Mouse (Mus musculus): Measurements from ENCODE around the gene Tmem56. TPM values are rescaled to one million over a fixed set of nuclear protein-coding genes. Genes with fewer than 3 reads are reported as not detected.

The Tmem56 gene
- polyA plus RNA-seq, 1 experiment from 2014 or later, result 1.3 TPM

DNA sequence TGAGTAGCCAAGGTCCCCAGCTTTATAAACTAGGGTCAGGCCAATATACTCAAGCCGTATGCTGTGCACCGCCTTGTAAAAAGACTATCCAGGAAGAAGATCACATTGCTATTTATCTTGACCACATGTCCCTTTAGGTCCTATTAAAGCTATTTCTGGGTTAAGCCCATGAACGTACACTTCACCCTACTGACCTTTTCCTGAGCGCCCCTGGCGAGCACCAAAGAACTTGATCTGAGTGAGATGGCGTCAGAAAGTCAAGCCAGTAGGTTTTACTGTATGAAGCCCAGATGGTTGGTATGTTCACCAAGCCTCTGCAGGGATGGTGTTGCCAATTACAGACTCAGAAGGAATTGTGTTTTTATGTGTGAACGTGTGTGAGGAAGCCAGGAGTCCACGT is 26.8 kb downstream of the Tmem56 start:
- Histone ChIP-seq H3K9ac (no peak overlapping the region), H3K27me3 (peaks cover 29% of the 10 kb centered on the region), H3K4me3 (no peak overlapping the region), H3K9me3 (no peaks in the 10 kb centered on the region), H3K4me1 (replicated peaks) (peaks cover 3% of the 10 kb centered on the region), H3K4me2 (no peak overlapping the region), H3K27ac (no peak overlapping the region), H3K36me3 (no peaks in the 10 kb centered on the region)
- no peak for ATAC-seq (ENCODE audit: low FRiP score)
- 88% methylated on average over 8 of the region's 8 CpGs for WGBS

DNA sequence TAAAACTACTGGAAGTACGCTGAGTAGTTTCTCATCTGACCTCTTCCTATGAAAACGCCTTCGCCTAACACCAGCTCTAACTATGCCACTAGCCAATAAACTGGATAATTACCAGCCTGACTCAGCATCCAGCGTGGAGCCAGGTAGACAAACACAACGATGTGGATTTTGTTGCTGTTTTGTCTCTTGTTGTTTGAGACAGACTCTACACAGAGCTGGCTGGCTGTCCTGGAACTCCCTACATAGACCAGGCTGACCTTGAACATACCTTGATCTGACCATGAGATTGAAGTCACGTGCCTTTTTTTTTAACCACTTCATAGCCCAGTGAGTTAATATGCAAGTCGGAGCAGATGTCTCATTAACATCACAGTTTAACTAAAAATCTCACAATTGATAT is 27.4 kb downstream of the Tmem56 start:
- Histone ChIP-seq H3K27ac (no peak overlapping the region), H3K9me3 (no peaks in the 10 kb centered on the region), H3K27me3 (peaks cover 22% of the 10 kb centered on the region), H3K4me2 (no peak overlapping the region), H3K4me3 (no peak overlapping the region), H3K4me1 (replicated peaks) (peaks cover 9% of the 10 kb centered on the region), H3K9ac (no peak overlapping the region), H3K36me3 (no peaks in the 10 kb centered on the region)
- no peak for ATAC-seq (ENCODE audit: low FRiP score)
- 92% methylated on average over 7 of the region's 7 CpGs for WGBS

DNA sequence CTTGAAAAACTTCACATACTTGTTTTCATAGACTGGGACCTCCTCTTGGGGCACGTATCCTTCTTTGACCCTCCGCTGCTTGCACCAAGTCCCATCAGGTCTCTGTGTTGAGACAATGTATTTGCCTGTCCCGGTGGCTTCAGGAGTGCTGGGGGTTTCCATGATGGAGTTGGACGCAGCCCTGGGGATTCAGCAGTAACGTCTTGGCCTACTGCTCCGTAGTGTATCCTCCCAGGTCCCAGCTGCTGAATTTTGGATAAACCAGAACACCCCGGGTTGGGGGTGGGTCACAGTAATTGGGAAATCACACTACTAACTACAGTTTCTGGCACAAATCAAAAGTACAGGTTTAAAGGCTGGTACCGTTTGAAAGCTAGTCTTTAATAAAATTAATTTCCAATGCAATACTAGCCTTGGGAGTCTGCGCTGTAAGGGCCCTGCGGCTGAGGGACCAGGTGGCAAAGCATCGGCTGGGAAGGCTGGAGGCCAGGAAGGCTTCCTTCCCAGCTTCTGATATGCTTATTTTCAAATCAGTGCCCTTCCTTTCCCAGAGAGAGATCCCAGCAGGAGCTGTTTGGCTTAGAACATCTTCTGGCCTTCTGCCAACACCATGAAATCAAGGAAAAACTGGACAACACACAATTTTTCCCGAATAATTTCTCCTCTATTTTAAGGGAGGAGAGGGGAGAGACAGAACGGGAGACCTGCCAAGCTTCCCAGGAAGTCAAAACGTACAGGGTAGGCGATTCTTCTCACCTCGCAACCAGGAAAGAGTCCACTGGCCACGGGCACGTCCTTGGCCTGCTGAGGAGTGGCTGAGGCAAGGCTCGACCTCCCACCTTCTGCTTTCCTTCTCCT is 32.1 kb downstream of the Tmem56 start:
- Histone ChIP-seq H3K36me3 (no peaks in the 10 kb centered on the region), H3K4me2 (no peak overlapping the region), H3K4me1 (replicated peaks) (peaks cover 14% of the 10 kb centered on the region), H3K27ac (no peak overlapping the region), H3K4me3 (no peak overlapping the region), H3K9me3 (no peaks in the 10 kb centered on the region), H3K27me3 (no peaks in the 10 kb centered on the region), H3K9ac (no peak overlapping the region)
- 0 out of 2 replicates have a peak, but pooled peaks have one; percentile 28 for ATAC-seq (ENCODE audit: low FRiP score)
- WGBS, result 65% methylated on average over 19 of the region's 19 CpGs

DNA sequence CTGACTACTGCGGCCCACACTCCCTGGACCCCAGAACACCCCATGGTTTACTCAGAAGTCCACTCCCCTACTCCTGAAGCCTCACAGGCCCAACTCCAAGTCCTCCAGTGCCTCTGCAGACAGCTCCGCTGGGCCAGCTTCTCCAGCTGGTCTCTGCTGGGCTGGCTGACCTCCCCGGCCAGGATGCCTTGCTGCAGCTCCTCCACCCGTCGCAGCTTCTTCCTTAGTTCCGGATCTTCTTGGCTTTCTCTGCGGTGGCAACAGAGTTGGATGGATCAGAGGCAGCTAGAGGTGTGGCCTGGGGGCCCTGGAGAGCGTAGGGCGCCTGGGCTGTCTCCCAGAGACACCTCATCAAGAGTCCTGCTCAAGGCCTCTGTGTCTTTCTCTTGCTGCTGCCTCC is 32.9 kb downstream of the Tmem56 start:
- WGBS, result 91% methylated on average over 9 of the region's 9 CpGs
- H3K36me3 ChIP-seq, result no peaks in the 10 kb centered on the region
- H3K9me3 ChIP-seq, result no peaks in the 10 kb centered on the region
- H3K9ac ChIP-seq, result no peak overlapping the region
- no peaks in the 10 kb centered on the region for H3K27me3 ChIP-seq
- ATAC-seq (ENCODE audit: low FRiP score), result no peak
- H3K4me2 ChIP-seq, result no peak overlapping the region
- no peak overlapping the region for H3K27ac ChIP-seq
- no peak overlapping the region for H3K4me3 ChIP-seq
- peaks cover 14% of the 10 kb centered on the region for H3K4me1 ChIP-seq (replicated peaks)

DNA sequence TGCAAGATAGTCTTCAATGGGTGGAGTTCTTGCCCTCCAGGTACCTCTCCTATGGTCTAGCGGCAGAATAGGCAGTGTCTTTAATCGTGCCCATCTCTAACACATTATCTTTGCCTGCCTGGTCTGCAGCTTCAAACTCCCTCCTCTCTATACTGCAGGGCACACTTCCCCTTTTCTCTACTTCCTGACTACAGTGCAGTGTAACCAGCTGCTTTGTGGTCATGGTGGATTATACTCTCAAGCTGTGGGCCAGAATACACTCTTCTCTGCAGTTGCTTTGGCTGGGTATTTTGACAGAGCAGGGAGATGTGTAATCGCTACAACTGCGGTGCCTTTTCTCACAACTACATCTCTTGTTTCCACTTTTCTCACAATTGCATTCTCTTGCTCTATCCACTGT is 40.0 kb downstream of the Tmem56 start:
- H3K4me2 ChIP-seq, result no peak overlapping the region
- ATAC-seq (ENCODE audit: low FRiP score), result no peak
- no peaks in the 10 kb centered on the region for H3K36me3 ChIP-seq
- H3K27me3 ChIP-seq, result no peaks in the 10 kb centered on the region
- no peaks in the 10 kb centered on the region for H3K9me3 ChIP-seq
- no peak overlapping the region for H3K4me3 ChIP-seq
- H3K27ac ChIP-seq, result no peak overlapping the region
- H3K9ac ChIP-seq, result no peak overlapping the region
- peaks cover 12% of the 10 kb centered on the region for H3K4me1 ChIP-seq (replicated peaks)
- 81% methylated on average over 4 of the region's 4 CpGs for WGBS

DNA sequence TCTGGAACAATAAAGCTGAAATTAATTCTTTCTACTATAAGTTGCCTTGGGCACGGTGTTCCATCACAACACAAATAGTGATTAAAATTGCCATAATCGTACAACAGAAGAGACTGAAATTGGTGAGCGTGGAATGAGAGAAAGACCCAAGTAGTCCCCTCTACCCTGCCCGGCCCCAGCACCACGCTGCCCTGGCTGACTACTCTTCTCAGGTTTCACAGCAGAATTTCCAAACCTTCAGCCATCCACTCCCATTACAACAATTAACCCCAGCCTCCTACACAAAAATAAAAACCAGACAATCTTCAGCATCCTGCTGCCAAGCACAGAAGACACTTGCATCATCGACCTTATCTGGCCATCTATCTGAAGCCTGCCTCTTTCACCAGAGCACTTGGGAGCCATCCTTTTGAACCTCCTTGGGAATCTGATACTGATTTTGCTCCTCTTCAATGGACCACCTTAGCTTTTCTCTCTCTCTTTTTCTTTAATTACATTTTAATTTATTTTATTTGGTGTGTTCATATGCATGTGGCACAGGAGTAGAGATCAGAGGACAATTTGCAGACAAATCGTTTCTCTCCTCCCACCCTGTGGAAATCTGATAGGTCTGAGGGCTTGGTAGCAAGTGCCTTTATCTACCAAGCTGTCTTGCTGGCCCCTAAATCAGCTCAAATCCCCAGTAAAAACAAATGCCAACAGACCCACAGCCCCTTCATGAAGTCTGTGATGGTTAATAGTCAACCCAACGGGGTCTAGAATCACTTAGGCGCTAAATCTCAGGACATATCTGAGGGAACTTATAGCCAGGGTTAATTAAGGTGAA is 40.6 kb downstream of the Tmem56 start:
- no peak for ATAC-seq (ENCODE audit: low FRiP score)
- no peak overlapping the region for H3K4me2 ChIP-seq
- H3K9ac ChIP-seq, result no peak overlapping the region
- H3K27me3 ChIP-seq, result no peaks in the 10 kb centered on the region
- H3K4me1 ChIP-seq (replicated peaks), result peaks cover 12% of the 10 kb centered on the region
- no peak overlapping the region for H3K27ac ChIP-seq
- WGBS, result 70% methylated on average over 9 of the region's 9 CpGs
- no peaks in the 10 kb centered on the region for H3K9me3 ChIP-seq
- no peak overlapping the region for H3K4me3 ChIP-seq
- H3K36me3 ChIP-seq, result no peaks in the 10 kb centered on the region

DNA sequence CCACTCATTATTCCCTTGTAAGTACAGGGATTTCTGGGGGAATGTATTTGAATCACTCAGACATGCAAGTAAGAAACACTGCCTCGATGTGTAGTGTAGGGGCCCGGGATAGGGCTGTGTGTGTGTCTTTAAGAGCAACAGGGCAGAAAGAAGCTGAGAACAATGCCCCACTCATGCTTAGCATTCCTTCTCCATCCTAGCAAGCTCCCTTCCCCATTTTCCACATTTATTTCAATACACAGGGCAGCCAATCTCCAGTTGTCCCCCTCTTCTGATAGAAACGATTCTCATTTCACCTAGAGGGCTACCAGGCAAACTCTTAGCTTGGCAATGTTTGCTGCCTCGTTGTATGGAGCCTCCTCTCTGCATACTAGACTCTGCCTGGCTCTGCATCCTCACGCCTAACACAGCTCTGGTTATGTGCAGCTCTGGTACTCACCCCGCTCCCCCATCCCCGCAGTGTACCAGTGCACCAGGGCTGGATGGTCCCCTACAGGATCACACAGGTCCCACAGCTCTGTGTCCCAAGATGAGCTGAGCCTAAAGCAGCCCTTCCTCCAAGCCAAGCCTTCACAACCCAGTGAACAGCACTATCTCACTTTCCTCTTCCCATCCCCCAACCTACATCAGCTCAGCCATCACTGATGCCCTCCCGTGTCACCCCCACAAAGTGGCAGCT is 42.4 kb downstream of the Tmem56 start:
- Histone ChIP-seq H3K27me3 (no peaks in the 10 kb centered on the region), H3K4me3 (no peak overlapping the region), H3K27ac (no peak overlapping the region), H3K9ac (no peak overlapping the region), H3K36me3 (no peaks in the 10 kb centered on the region), H3K9me3 (no peaks in the 10 kb centered on the region), H3K4me2 (no peak overlapping the region), H3K4me1 (replicated peaks) (peaks cover 12% of the 10 kb centered on the region)
- ATAC-seq (ENCODE audit: low FRiP score), result peak; percentile 80
- WGBS, result 19% methylated on average over 8 of the region's 8 CpGs

DNA sequence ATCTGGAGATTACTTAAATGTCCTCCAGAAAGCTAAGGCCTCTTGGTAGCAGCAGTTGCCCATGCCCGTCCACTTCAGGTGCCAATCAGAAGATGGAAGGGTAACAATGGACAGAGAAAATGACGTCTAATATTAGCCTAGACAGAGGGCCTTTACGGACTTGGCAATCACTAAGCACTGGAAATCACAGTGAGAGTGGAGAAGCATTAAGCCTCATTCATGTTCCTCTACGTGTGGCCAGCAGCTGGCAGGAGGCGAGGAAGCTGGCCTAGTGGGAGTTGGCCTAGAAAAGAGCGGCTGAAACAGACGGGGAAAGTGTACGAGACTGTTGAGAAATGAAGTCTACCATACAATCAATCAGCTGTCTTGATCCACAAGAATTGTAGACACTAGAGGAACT is 43.8 kb downstream of the Tmem56 start:
- no peaks in the 10 kb centered on the region for H3K27me3 ChIP-seq
- no peak overlapping the region for H3K4me3 ChIP-seq
- H3K36me3 ChIP-seq, result no peaks in the 10 kb centered on the region
- H3K27ac ChIP-seq, result no peak overlapping the region
- peaks cover 12% of the 10 kb centered on the region for H3K4me1 ChIP-seq (replicated peaks)
- no peak for ATAC-seq (ENCODE audit: low FRiP score)
- no peak overlapping the region for H3K9ac ChIP-seq
- no peak overlapping the region for H3K4me2 ChIP-seq
- H3K9me3 ChIP-seq, result no peaks in the 10 kb centered on the region
- WGBS, result 63% methylated on average over 8 of the region's 8 CpGs

DNA sequence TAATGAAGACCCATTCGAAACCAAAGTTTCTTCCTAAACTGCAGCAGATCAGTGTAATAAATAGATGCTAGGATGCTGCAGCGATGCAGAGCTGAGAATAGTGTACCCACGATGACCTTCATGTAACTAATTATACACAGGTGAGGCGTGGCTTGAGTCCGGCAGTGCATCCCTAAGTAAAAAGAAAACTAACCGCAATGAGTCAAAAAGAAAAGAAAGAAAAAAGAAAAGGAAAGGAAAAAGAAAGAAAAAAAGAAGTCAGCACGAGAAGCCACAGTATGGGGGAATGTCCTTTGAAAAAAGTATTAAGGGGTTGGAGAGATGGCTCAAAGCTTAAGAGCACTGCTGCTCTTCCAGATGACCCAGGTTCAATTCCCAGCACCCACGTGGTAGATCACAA is 58.1 kb downstream of the Tmem56 start:
- H3K4me2 ChIP-seq, result no peak overlapping the region
- H3K4me1 ChIP-seq (replicated peaks), result no peaks in the 10 kb centered on the region
- WGBS, result 90% methylated on average over 8 of the region's 8 CpGs
- no peak overlapping the region for H3K4me3 ChIP-seq
- H3K36me3 ChIP-seq, result no peaks in the 10 kb centered on the region
- H3K27ac ChIP-seq, result no peak overlapping the region
- H3K9ac ChIP-seq, result no peak overlapping the region
- no peaks in the 10 kb centered on the region for H3K9me3 ChIP-seq
- ATAC-seq (ENCODE audit: low FRiP score), result no peak
- H3K27me3 ChIP-seq, result no peaks in the 10 kb centered on the region

GRCm38 (mm10) chr3:121224185-121224584 is 58.7 kb downstream of the Tmem56 start:
- ATAC-seq (ENCODE audit: low FRiP score), result no peak
- no peaks in the 10 kb centered on the region for H3K27me3 ChIP-seq
- H3K36me3 ChIP-seq, result no peaks in the 10 kb centered on the region
- no peaks in the 10 kb centered on the region for H3K4me1 ChIP-seq (replicated peaks)
- no peak overlapping the region for H3K4me3 ChIP-seq
- no peak overlapping the region for H3K4me2 ChIP-seq
- no peaks in the 10 kb centered on the region for H3K9me3 ChIP-seq
- WGBS, result 93% methylated on average over 6 of the region's 6 CpGs
- H3K9ac ChIP-seq, result no peak overlapping the region
- H3K27ac ChIP-seq, result no peak overlapping the region

- ATAC-seq (ENCODE audit: low FRiP score), result no peak
- no peaks in the 10 kb centered on the region for H3K4me1 ChIP-seq (replicated peaks)
- H3K9me3 ChIP-seq, result no peaks in the 10 kb centered on the region
- H3K27ac ChIP-seq, result no peak overlapping the region
- H3K36me3 ChIP-seq, result no peaks in the 10 kb centered on the region
- no peak overlapping the region for H3K9ac ChIP-seq
- no peak overlapping the region for H3K4me2 ChIP-seq
- WGBS, result 88% methylated on average over 7 of the region's 7 CpGs
- no peak overlapping the region for H3K4me3 ChIP-seq
- no peaks in the 10 kb centered on the region for H3K27me3 ChIP-seq
These were observed 60.9 kb downstream of the Tmem56 start for GRCm38 (mm10) chr3:121221987-121222386.

GRCm38 (mm10) chr3:121217011-121217410 is 65.9 kb downstream of the Tmem56 start:
- Histone ChIP-seq H3K9ac (no peak overlapping the region), H3K4me1 (replicated peaks) (peaks cover 4% of the 10 kb centered on the region; the same call in 1 of the 2 replicates), H3K36me3 (no peaks in the 10 kb centered on the region), H3K9me3 (no peaks in the 10 kb centered on the region), H3K27ac (no peak overlapping the region), H3K4me3 (no peak overlapping the region), H3K27me3 (no peaks in the 10 kb centered on the region), H3K4me2 (no peak overlapping the region)
- 92% methylated on average over 6 of the region's 6 CpGs for WGBS
- ATAC-seq (ENCODE audit: low FRiP score), result no peak
